Mouse (Mus musculus) right cerebral cortex, postnatal 4 days (tissue): ENCODE data around the gene Mfrp.

Source experiments
- DNase-seq: peaks from one replicate; pipeline ENCODE4 v3.0.0-alpha.2; 2022

The Mfrp gene

GRCm38 (mm10) chr9:44101490-44101889, at the start of gene Mfrp:
Mfrp (plus strand) TSS chr9:44101729.
- no peak for DNase-seq

GRCm38 (mm10) chr9:44052855-44053254, 48.7 kb upstream of the Mfrp start:
- DNase-seq, result no peak

GRCm38 (mm10) chr9:44053936-44054335, 47.6 kb upstream of the Mfrp start:
- DNase-seq, result no peak

DNA sequence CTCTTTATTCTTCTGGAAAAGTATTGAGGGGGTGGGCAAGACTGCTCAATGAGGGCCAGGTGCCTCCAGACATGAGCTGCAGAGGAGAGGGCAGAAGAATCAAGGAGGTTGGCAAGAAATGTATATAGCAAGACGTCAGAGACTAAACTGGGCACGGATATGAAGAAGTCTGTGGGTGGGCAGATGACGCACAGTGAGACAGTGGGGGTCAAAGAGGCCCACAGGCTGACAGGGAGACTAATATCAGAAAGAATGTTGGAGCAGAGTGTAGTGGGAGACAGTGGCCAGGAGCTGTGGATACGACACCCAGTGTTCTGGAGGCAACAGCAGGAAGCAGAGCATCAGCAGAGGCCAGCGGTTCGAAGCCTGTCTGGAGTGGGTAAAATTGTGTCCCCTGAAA, 42.9 kb upstream of the Mfrp start:
- no peak for DNase-seq

GRCm38 (mm10) chr9:44065177-44065576, 36.4 kb upstream of the Mfrp start:
- no peak for DNase-seq

GRCm38 (mm10) chr9:44066785-44067225, 34.7 kb upstream of the Mfrp start, which contains the start of gene Usp2:
Usp2 (plus strand) TSS chr9:44067021.
- DNase-seq, result peak; percentile 100

DNA sequence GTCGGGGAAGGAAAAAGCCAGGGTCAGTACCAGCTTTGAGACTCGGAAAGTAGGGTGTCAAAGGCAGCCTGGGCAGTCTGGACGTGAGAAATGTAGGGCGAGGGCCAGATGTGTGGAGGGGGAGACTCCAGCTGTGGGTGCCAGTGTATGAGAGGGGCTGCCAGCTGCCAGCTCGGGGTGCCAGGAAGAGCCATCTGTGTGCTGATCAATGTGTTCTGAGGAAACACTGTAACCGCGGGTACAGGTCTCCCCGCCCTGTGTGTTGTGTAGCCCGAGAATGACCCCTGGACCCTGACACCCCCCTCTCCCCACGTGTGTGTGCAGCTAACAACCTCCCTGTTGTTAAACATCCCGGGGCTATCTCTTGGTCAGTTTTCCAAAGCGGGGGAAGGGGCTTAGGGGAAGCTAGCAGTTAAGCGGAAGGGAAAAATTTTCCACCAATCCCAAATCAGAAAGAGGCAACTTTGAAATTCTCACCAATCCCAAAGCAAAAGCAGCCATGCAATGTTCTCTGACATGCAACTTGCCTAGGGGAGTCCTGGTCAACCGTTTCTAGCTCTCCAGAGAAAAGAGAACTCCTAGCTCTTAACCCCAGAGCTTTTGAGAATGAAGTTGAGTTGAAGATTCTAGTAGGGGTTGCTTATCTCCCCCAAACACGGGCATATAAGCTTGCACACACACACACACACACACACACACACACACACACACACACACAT, 34.1 kb upstream of the Mfrp start:
- no peak for DNase-seq

GRCm38 (mm10) chr9:44067960-44068330, 33.6 kb upstream of the Mfrp start:
- DNase-seq, result no peak

GRCm38 (mm10) chr9:44069252-44069651, 32.3 kb upstream of the Mfrp start:
- no peak for DNase-seq

GRCm38 (mm10) chr9:44070113-44070843, 31.3 kb upstream of the Mfrp start:
- DNase-seq, result no peak

DNA sequence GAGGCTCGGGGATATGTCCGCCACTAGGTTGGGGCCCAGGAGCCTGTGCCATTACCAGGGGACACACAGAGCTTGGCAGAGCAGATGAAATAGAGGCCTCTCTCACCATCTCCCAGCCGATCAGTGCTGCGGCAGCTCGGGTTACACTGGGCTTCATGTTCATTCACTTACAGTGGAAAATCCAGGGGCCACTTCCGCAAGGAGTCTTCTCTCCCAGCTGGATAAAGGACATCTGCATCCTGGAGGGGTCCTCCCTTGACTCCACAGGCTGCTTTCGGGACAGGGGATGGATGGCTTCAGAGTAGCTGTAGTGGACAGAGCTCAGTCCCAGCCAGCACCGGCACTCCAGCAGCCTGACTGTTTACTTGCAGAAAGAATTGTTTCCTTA, 30.7 kb upstream of the Mfrp start:
- DNase-seq, result no peak

GRCm38 (mm10) chr9:44071914-44072598, 29.5 kb upstream of the Mfrp start:
- DNase-seq, result no peak

DNA sequence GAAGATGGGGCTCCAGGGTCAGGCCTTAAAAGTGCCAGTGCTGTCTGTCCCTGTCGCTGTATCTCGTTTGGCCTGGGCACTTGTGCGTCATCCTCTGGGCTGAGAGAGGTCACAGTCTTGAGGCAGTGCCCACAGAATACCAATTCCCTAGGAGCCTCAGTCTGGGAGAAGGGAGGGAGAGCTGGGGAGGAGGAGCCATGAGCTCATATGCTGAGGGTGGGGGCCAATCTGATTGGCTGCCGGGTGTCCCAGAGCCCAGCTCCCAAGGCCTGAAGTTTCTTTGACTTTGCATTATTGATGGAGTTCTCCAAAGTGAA, 29.0 kb upstream of the Mfrp start:
- no peak for DNase-seq

GRCm38 (mm10) chr9:44073115-44073514, 28.4 kb upstream of the Mfrp start:
- no peak for DNase-seq

GRCm38 (mm10) chr9:44074395-44075275, 26.9 kb upstream of the Mfrp start:
- no peak for DNase-seq

DNA sequence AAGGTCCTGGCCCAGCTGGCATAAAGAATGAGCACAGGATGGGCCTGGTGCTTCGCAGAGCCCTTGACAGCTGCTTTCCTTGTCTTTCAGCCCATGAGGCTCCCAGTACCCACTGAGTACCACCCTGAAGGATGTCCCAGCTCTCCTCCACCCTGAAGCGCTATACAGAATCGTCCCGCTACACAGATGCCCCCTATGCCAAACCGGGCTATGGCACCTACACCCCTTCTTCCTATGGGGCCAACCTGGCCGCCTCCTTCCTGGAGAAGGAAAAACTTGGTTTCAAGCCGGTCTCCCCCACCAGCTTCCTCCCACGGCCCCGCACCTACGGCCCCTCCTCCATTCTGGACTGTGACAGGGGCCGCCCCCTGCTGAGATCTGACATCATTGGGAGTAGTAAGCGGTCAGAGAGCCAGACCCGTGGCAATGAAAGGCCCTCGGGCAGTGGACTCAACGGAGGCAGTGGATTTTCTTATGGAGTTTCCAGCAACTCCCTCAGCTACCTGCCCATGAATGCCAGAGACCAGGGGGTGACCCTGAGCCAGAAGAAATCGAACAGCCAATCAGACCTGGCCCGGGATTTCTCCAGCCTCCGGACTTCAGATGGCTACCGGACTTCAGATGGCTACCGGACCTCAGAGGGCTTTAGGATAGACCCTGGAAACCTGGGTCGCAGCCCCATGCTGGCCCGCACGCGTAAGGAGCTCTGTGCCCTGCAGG, 26.1 kb upstream of the Mfrp start:
- DNase-seq, result no peak

GRCm38 (mm10) chr9:44075996-44076763, 25.3 kb upstream of the Mfrp start:
- no peak for DNase-seq

GRCm38 (mm10) chr9:44076764-44077120, 24.8 kb upstream of the Mfrp start:
- no peak for DNase-seq

DNA sequence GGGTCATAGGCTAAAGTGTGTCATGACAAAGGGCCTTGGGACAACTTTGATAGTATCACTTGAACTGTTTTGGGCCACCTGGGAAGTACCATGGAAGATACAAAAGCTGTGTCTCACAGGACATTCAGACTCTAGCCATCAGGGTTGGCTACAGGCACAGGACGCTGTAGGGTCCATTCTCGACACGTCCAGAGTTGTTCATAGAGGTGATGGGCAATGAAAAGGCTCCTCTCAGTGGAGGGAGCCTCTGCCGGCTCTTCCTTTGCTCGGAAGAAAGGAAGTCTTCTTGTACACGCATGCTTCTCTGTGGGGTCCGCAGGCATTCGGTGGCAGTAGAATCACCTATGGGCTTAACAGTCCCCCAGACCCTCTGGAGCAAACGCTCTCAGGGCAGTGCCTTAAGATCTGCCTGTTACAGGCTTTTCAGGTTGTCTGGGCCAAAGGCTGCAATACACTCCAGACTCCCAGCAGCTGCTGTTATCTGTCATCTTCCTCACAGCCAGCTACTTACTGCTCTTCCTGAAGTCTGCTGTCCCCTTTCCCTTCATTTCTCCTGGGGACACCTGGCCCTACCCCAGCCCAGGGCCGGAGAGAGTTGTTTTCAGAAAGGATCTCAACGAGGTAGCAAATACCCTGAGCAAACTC, 24.1 kb upstream of the Mfrp start:
- DNase-seq, result no peak

DNA sequence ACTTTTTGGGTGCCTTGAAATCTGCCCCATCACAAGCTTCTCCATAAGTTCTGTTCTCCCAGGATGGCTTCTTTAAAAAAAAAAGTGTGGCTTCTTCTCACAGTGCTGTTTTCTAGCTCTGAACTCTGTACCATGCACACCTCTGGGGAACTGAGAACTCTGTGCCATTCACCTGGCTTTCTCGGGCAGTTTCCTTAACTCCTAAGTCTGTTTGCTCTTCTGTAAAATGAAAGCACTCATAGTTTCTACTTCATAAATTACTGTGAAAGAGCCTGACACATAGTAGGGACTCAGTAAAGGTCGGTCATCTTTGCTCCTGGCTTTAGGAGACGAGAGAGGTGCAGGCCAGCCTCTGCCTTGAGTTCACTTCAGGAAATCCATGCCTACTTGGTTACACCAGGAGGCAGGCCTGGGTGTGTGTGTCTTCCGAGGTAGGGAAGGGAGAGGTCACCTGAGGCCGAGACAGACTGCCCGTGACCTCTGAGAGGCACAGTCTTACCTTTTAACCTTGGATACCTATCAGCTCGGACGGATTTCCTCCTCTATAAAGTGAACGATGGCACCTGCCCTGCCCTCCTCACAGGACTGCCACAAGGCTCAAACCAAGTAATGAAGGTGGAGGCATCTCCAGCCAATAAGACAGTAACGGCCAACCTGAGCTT, 23.3 kb upstream of the Mfrp start:
- DNase-seq, result no peak
